Mouse (Mus musculus) CH12.LX (cell line): ENCODE measurements around the gene Arsk. TPM values are rescaled to one million over a fixed set of nuclear protein-coding genes. Genes with fewer than 3 reads are reported as not detected.
A peak's percentile ranks its signal among the peaks of the same experiment; 100 is the strongest.

Experiments used
- DNase-seq: peaks from one replicate; pipeline ENCODE4 v3.0.0-alpha.2; 2013; ENCODE audit errors: extremely low read depth
- H3K27ac ChIP-seq: 2 replicates; pipeline ENCODE4 v1.5.1; 2012; ENCODE audit warnings: low read depth, mild to moderate bottlenecking, control low read depth, moderate library complexity; ENCODE audit not compliant: insufficient read depth
- H3K27me3 ChIP-seq: replicated peaks from 2 replicates; pipeline ENCODE3; 2012; ENCODE audit warnings: inconsistent platforms
- H3K36me3 ChIP-seq, 2 experiments: replicated peaks in 1 of 2; 2 replicates each; pipeline versions ENCODE3 to v1.6.1; 2012; ENCODE audit warnings: inconsistent platforms in 1 of 2, low read length in 1 of 2, mild to moderate bottlenecking in 1 of 2, mixed read lengths in 1 of 2, moderate library complexity in 1 of 2; ENCODE audit not compliant: control insufficient read depth in 1 of 2, insufficient read depth in 1 of 2
- H3K4me1 ChIP-seq, 2 experiments: 2 replicates each; pipeline ENCODE4 v1.6.1; 2012; ENCODE audit warnings: inconsistent platforms in 1 of 2, moderate library complexity in 1 of 2; ENCODE audit not compliant: insufficient read depth in 2 of 2, control insufficient read depth in 1 of 2
- H3K4me2 ChIP-seq: 2 replicates; pipeline ENCODE4 v1.6.1; 2012; ENCODE audit warnings: low read depth, mild to moderate bottlenecking, control low read depth; ENCODE audit not compliant: poor library complexity, insufficient read depth, severe bottlenecking
- H3K4me3 ChIP-seq, 3 experiments: fragments of 150-350 bp in 1 of 3; sonication (generic) in 1 of 3; replicated peaks in 1 of 3; 2 replicates each; pipeline versions ENCODE3 to v1.5.1; 2011 to 2012; ENCODE audit warnings: low read depth in 2 of 3, low read length in 2 of 3, mild to moderate bottlenecking in 2 of 3, moderate library complexity in 2 of 3, control low read depth in 1 of 3, improper control_type of control experiment in 1 of 3, inconsistent platforms in 1 of 3, mixed read lengths in 1 of 3; ENCODE audit not compliant: poor library complexity in 1 of 3
- H3K79me2 ChIP-seq: replicated peaks from 2 replicates; pipeline ENCODE4 v1.6.1; 2012; ENCODE audit warnings: mild to moderate bottlenecking, moderate library complexity; ENCODE audit not compliant: control insufficient read depth, poor library complexity, insufficient read depth, severe bottlenecking; ENCODE audit errors: extremely low read depth
- H3K9ac ChIP-seq: 2 replicates; pipeline ENCODE4 v1.6.1; 2012; ENCODE audit warnings: low read depth, mild to moderate bottlenecking, control low read depth, moderate library complexity; ENCODE audit not compliant: insufficient read depth
- H3K9me3 ChIP-seq: replicated peaks from 2 replicates; pipeline ENCODE3; 2012; ENCODE audit warnings: low read length, inconsistent platforms, mixed read lengths
- CTCF ChIP-seq, 2 experiments: IDR thresholded peaks in 1 of 2; conservative IDR thresholded peaks in 1 of 2; 2 replicates each; pipeline ENCODE4 v1.5.1; 2011 to 2012; ENCODE audit warnings: low read depth in 2 of 2, low read length in 2 of 2, improper control_type of control experiment in 1 of 2, inconsistent platforms in 1 of 2, mild to moderate bottlenecking in 1 of 2, moderate library complexity in 1 of 2
- ELF1 ChIP-seq: IDR thresholded peaks from 2 replicates; pipeline ENCODE4 v1.6.1; 2014; ENCODE audit warnings: low read depth, mild to moderate bottlenecking, inconsistent platforms, low read length, improper control_type of control experiment
- EP300 ChIP-seq: IDR thresholded peaks from 2 replicates; pipeline ENCODE4 v1.6.1; 2011; ENCODE audit warnings: low read length, improper control_type of control experiment
- ETS1 ChIP-seq: conservative IDR thresholded peaks from 2 replicates; pipeline ENCODE4 v1.6.1; 2012; ENCODE audit warnings: low read depth, mild to moderate bottlenecking, inconsistent platforms, low read length, improper control_type of control experiment, moderate library complexity
- GABPA ChIP-seq: IDR thresholded peaks from 2 replicates; pipeline ENCODE4 v1.6.1; 2012; ENCODE audit warnings: low read depth, low read length, improper control_type of control experiment, inconsistent platforms; ENCODE audit not compliant: insufficient replicate concordance
- HCFC1 ChIP-seq: IDR thresholded peaks from 2 replicates; pipeline ENCODE4 v1.6.1; 2012; ENCODE audit warnings: low read depth, mild to moderate bottlenecking, inconsistent platforms, low read length, improper control_type of control experiment
- IRF4 ChIP-seq: IDR thresholded peaks from 2 replicates; pipeline ENCODE4 v1.6.1; 2014; ENCODE audit warnings: low read depth, mild to moderate bottlenecking, inconsistent platforms, low read length, improper control_type of control experiment
- KAT2A ChIP-seq: IDR thresholded peaks from 2 replicates; pipeline ENCODE4 v1.6.1; 2012; ENCODE audit warnings: low read length, improper control_type of control experiment, inconsistent platforms; ENCODE audit not compliant: insufficient replicate concordance
- MAFK ChIP-seq: IDR thresholded peaks from 2 replicates; pipeline ENCODE4 v1.6.1; 2011; ENCODE audit warnings: low read length, improper control_type of control experiment; ENCODE audit not compliant: insufficient replicate concordance
- MAX ChIP-seq: IDR thresholded peaks from 2 replicates; pipeline ENCODE4 v1.6.1; 2011; ENCODE audit warnings: low read length, improper control_type of control experiment
- MAZ ChIP-seq: IDR thresholded peaks from 2 replicates; pipeline ENCODE4 v1.6.1; 2012; ENCODE audit warnings: low read depth, mild to moderate bottlenecking, inconsistent platforms, low read length, improper control_type of control experiment, moderate library complexity
- MEF2A ChIP-seq: IDR thresholded peaks from 2 replicates; pipeline ENCODE4 v1.6.1; 2014; ENCODE audit warnings: low read depth, mild to moderate bottlenecking, inconsistent platforms, low read length, improper control_type of control experiment, borderline replicate concordance
- MXI1 ChIP-seq: IDR thresholded peaks from 2 replicates; pipeline ENCODE4 v1.6.1; 2011; ENCODE audit warnings: mild to moderate bottlenecking, low read depth, low read length, improper control_type of control experiment
- NELFE ChIP-seq: IDR thresholded peaks from 2 replicates; pipeline ENCODE4 v1.6.1; 2011; ENCODE audit warnings: low read depth, low read length, improper control_type of control experiment
- POLR2A ChIP-seq: IDR thresholded peaks from 2 replicates; pipeline ENCODE4 v1.6.1; 2011; ENCODE audit warnings: low read depth, mild to moderate bottlenecking, improper control_type of control experiment, low read length
- POLR2AphosphoS2 ChIP-seq: IDR thresholded peaks from 2 replicates; pipeline ENCODE4 v1.6.1; 2011; ENCODE audit warnings: low read depth, low read length, improper control_type of control experiment
- SIN3A ChIP-seq: IDR thresholded peaks from 2 replicates; pipeline ENCODE4 v1.6.1; 2012; ENCODE audit warnings: low read length, improper control_type of control experiment, inconsistent platforms
- TCF12 ChIP-seq: IDR thresholded peaks from 2 replicates; pipeline ENCODE4 v1.6.1; 2014; ENCODE audit warnings: low read depth, mild to moderate bottlenecking, inconsistent platforms, low read length, improper control_type of control experiment
- USF2 ChIP-seq: conservative IDR thresholded peaks from 2 replicates; pipeline ENCODE4 v1.6.1; 2011; ENCODE audit warnings: low read depth, low read length, improper control_type of control experiment
- ZC3H11A ChIP-seq: IDR thresholded peaks from 2 replicates; pipeline ENCODE4 v1.6.1; 2012; ENCODE audit warnings: low read depth, mild to moderate bottlenecking, inconsistent platforms, low read length, improper control_type of control experiment
- ZKSCAN1 ChIP-seq: IDR thresholded peaks from 2 replicates; pipeline ENCODE4 v1.6.1; 2012; ENCODE audit warnings: low read depth, inconsistent platforms, low read length, improper control_type of control experiment, borderline replicate concordance
- ZMIZ1 ChIP-seq: IDR thresholded peaks from 2 replicates; pipeline ENCODE4 v1.6.1; 2012; ENCODE audit warnings: low read depth, mild to moderate bottlenecking, inconsistent platforms, low read length, improper control_type of control experiment
- ZNF384 ChIP-seq: IDR thresholded peaks from 2 replicates; pipeline ENCODE4 v1.6.1; 2012; ENCODE audit warnings: low read depth, low read length, improper control_type of control experiment, inconsistent platforms
- dilution Hi-C: fragments of 300-500 bp; cut with MboI; formaldehyde crosslinking; loops from 2 replicates; pipeline ENCODE4 v1.14.3; 2020; ENCODE audit warnings: low sequenced_read_pairs; ENCODE audit not compliant: extremely low pct_unique_long_range_greater_than_20kb, extremely low pct_ligation_motif_present
- in situ Hi-C: fragments of 300-500 bp; cut with MboI; formaldehyde crosslinking; loops from 3 replicates; pipeline ENCODE4 v1.14.3; 2019; ENCODE audit warnings: low sequenced_read_pairs, low pct_ligation_motif_present, low pct_unique_long_range_greater_than_20kb, mixed read lengths
- polyA plus RNA-seq: library from polyadenylated mRNA; unstranded; fragments of >175 nt; gene quantifications from 2 replicates; pipeline ENCODE4 v1.2.1, GENCODE M21; 2012; ENCODE audit warnings: low read depth; ENCODE audit not compliant: insufficient read length
- total RNA-seq, 2 experiments: library from RNA; depleted of rRNA; stranded (reverse); fragments of 300-350 nt in 1 of 2; fragments of >200 nt in 1 of 2; gene quantifications; 2 replicates each; pipeline ENCODE4 v1.2.3; 2012 to 2014

Gene Arsk
- total and polyA plus RNA-seq, 3 experiments = 4.0 to 7.6 (median 4.2) TPM

GRCm38 (mm10) chr13:76017974-76018843, 80.3 kb downstream of the Arsk start, which contains the start of gene Rfesd (continued):
- TF ChIP-seq KAT2A = peak; percentile 75; the same call in 1 of the 2 replicates
- TF ChIP-seq GABPA = no peak
- TF ChIP-seq TCF12 = peak; percentile 89
- no peak for TF ChIP-seq EP300
- TF ChIP-seq NELFE = peak; percentile 97
- no peak for TF ChIP-seq ZC3H11A
- TF ChIP-seq HCFC1 = peak; percentile 88
- TF ChIP-seq ZKSCAN1 = no peak
- peak; percentile 82 for TF ChIP-seq MXI1
- no peak for TF ChIP-seq CTCF (conservative IDR thresholded peaks at IDR 0.05 in 1 of 2, IDR thresholded peaks at IDR 0.05 in 1 of 2; ENCODE audit: low read depth in 2 of 2, low read length in 2 of 2)
- no peak for TF ChIP-seq ZNF384
- TF ChIP-seq MAZ = 0 out of 2 replicates have a peak, but pooled peaks have one; percentile 50
- peak; percentile 61; the same call in 1 of the 2 replicates for TF ChIP-seq MEF2A
- peak; percentile 74 for TF ChIP-seq MAX
- peak; percentile 90 for TF ChIP-seq USF2
- TF ChIP-seq MAFK = no peak
- TF ChIP-seq ZMIZ1 = peak; percentile 91
- TF ChIP-seq, all 38 proteins: peak for 21

DNA sequence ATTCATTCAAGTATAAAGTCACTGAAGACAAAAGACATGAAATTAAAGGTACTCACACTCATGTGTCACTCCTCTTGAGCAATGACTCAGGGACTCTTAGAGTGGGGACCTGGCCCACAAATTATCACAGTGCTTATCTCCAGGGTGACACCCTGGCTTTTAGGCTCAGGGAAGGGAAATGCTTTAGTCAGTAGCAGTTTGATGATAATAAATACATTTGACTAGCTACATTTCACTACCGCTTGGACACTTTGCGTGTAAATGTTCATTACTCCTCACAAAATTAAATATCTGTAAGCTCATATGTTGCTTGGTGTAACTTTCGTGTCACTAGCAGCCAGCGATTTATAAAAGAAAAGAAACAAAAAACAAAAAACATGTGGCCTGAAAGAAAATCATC, 81.0 kb downstream of the Arsk start:
- in situ Hi-C loops (no loop called here), dilution Hi-C loops (no loop called here)
- Histone ChIP-seq H3K4me3 (peak overlapping the region; percentile 60 to 81 (median 80)), H3K9ac (peak overlapping the region; percentile 84), H3K9me3 (no peaks in the 10 kb centered on the region), H3K4me2 (peak overlapping the region; percentile 68; the same call in 1 of the 2 replicates), H3K27me3 (no peaks in the 10 kb centered on the region), H3K4me1 (peaks cover 0 to 15% of the 10 kb centered on the region in 2 experiments; a peak in 2 of 4 replicates), H3K79me2 (peaks cover 15% of the 10 kb centered on the region; the same call in 1 of the 2 replicates), H3K27ac (no peak overlapping the region), H3K36me3 (peaks cover 0 to 5% of the 10 kb centered on the region in 2 experiments)
- TF ChIP-seq ETS1 (no peak), ELF1 (no peak), SIN3A (no peak), IRF4 (no peak), POLR2AphosphoS2 (no peak), HCFC1 (no peak), POLR2A (no peak; the same call in 1 of the 2 replicates)
- peak; percentile 38 for DNase-seq
